Mouse (Mus musculus): ENCODE results near the gene Wars2.

- TF ChIP-seq CTCF (IDR thresholded peaks at IDR 0.05): peak; percentile 44
- TF ChIP-seq EP300 (IDR thresholded peaks at IDR 0.05): no peak
Observed at GRCm38 (mm10) chr3:99288302-99288701, 147.4 kb downstream of the Wars2 start.

All from lung, postnatal 0 days (tissue).